Mouse (Mus musculus): ENCODE results near the gene Trrap.

Trrap gene

GRCm38 (mm10) chr5:144780654-144781053 is 13.1 kb downstream of the Trrap start:
- DNase-seq (ENCODE audit: low read depth, low spot score) = no peak

DNA sequence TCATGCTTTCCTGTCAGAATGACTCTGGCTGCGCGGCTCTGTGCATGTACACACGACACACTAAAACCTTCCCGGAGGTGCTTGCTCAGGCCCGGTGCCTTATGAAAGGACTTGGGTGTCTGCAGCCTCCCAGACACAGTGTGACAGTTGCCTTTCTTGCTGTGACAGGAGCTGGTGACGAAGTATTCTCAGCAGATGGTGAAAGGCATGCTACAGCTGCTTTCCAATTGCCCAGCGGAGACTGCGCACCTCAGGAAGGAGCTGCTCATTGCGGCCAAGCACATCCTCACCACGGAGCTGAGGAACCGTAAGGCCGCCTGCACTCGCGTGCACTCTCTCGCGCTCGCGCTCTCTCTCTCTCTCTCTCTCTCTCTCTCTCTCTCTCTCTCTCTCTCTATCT is 18.9 kb downstream of the Trrap start:
- DNase-seq (ENCODE audit: low read depth, low spot score) = no peak

- no peak for DNase-seq (ENCODE audit: low read depth, low spot score)
These were observed 25.8 kb downstream of the Trrap start for GRCm38 (mm10) chr5:144793374-144793773.

GRCm38 (mm10) chr5:144794687-144795086 is 27.2 kb downstream of the Trrap start:
- DNase-seq (ENCODE audit: low read depth, low spot score) = peak; percentile 49

DNA sequence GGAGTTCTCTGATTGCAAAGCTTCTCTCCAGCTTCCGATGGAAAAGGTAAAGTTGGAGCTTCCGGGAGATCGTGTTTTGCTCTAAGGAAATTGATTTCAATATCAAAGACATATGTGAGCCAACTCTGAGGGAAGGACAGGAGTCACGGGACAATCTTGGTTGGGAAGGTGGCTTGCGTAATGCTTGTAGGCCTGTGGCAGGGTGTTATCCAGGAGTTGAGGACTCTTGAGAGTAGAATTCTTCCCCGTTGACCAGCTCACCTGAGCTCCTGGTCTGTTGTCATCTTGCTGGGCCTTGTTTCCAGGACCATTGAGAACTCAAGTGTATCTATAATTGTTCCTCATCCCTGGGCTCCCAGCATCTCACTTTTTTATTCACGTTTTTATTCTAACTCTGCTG is 29.6 kb downstream of the Trrap start:
- no peak for DNase-seq (ENCODE audit: low read depth, low spot score)

- DNase-seq (ENCODE audit: low read depth, low spot score) = no peak
These were observed 35.5 kb downstream of the Trrap start for GRCm38 (mm10) chr5:144803066-144803465.

DNA sequence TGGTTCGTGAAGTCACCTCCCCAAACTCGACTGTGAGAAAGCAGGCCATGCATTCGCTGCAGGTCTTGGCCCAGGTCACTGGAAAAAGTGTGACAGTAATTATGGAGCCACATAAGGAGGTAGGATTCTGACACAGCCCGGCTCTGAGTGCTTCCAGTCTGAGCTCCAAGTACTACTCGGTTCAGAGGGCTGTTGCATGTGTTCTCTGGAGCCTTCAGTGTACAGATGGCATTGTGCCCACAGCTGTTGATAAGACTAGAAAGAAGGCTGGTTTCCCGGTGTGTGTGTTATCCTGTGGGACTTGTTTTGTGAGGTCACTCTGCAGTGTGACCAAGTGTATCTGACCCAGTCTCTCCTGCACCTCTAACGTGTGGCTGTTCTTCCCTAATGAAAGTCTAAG is 36.6 kb downstream of the Trrap start:
- no peak for DNase-seq (ENCODE audit: low read depth, low spot score)

DNA sequence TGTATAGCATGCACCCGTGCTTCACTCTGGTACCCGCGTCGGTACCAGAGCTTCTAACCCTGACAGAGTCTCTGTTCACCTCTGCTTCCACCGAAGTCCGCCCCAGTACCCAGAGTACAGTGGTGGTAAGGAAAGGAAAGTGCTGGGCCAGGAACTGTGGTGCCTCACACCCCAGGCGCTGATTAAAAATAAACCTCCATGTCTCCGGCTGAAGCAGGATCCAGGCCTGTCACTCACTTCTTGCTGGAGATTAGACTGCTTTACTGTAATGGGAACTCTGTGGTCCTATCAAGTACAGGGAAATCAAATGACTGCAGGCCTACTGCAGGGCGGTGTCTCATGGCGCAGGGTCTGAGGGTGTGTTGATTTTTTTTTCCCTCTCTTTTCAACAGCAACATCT is 39.4 kb downstream of the Trrap start:
- DNase-seq (ENCODE audit: low read depth, low spot score) = no peak

DNA sequence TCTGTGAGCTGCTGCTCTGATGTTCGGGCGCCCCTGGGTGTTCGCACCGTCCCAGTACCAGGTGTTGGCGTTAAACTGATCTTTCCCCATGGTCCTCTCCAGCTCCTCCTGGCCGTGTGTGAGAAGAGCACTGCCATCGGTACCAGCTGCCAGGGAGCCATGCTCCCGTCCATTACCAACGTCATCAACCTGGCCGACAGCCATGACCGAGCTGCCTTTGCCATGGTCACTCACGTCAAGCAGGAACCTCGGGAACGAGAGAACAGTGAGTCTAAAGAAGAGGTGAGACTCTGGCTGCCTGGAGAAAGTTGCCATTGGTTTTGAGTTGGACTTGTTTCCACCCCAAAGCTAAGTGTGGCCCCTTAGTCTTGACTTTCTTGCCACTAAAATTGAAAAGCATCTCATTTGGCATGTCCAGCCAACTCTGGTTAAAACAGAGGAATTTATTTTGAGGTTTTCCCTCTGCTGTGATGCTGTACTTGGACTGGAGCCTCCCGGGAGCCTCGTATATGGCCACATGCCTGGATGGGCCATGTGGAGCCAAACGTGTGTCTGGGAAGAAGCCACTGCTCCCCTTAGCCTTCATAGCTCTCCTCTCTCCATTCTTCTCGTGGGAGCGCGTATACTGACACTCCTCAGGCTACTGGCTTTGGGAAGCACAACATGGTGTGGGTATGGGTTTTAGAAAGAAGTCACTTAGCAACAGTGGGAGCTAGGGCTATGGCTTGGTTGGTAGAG is 61.0 kb downstream of the Trrap start:
- no peak for DNase-seq (ENCODE audit: low read depth, low spot score)

DNA sequence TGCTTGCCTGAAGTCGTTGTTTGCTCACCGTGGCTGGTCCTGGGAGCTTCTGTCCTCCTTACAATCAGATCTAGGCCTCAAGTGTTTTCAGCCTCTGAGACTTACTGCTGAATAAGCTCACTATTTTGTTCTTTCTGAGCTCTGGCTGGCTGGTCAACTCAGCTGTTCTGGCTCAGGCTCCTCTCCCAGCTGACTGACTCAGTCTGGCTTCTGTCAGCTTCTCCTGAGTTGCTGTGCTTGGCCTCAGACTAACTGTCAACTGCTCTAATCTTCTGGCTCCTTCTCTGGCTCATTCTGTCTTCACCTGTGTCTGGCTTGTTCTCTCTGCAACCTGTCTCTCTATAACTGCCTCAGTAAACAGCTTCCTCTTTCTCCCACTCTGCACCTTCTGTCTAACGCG is 62.1 kb downstream of the Trrap start:
- DNase-seq (ENCODE audit: low read depth, low spot score) = no peak

- peak; percentile 31 for DNase-seq (ENCODE audit: low read depth, low spot score)
These were observed 64.4 kb downstream of the Trrap start for GRCm38 (mm10) chr5:144831840-144832469.

GRCm38 (mm10) chr5:144836100-144836499 is 68.6 kb downstream of the Trrap start:
- peak; percentile 49 for DNase-seq (ENCODE audit: low read depth, low spot score)

DNA sequence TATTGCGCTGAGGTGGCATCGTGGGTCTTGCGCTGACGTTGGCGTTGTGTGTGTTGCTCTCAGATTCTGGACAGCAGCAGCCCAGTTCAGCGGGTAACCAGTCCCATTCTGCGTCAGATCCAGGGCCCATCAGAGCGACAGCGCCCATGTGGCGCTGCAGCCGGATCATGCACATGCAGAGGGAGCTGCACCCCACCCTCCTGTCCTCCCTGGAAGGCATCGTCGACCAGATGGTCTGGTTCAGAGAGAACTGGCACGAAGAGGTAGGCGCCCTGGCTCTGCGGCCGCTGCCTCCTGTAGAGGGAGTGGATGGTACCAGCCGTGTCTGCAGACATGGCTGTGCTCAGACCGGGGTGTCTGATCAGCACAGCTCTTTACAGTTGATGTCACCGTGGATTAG is 77.8 kb downstream of the Trrap start:
- no peak for DNase-seq (ENCODE audit: low read depth, low spot score)

DNA sequence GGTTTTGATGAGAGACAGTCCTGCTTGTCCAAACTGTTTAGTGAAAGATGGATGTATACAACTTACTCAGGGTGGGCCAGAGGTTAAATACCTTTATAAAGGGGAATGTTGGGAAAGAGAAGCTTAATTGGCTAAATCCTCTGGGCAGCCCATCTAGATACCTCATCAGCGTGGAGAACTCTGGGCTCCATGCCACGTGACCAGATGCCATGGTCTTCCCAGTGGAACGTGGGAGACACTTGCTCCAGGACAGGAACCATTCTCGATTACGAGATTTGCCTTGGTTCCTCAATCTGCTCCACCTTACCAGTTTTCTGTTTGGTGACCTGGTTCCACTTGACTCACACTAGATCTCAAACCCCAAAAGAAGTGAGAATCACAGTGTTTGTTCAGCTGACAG is 81.2 kb downstream of the Trrap start:
- DNase-seq (ENCODE audit: low read depth, low spot score) = no peak

GRCm38 (mm10) chr5:144849932-144850331 is 82.4 kb downstream of the Trrap start:
- DNase-seq (ENCODE audit: low read depth, low spot score) = no peak

DNA sequence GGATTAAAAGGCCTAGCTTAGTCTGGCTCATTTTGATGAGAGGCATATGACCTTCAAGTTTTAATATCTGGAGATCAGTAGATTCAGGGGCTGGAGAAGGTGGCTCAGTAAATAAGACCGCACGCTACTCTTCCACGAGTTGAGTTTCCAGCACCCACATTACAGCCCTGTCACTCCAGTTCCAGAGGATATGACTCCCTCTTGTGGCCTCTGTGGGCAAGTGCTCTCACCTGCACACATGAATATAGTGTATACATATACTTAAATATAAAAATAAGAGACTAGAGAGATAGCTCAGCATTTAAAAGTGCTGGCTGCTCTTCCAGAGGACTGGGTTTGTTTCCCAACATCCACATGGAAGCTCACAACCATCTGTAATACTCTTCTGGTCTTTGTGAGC is 84.3 kb downstream of the Trrap start:
- peak; percentile 25 for DNase-seq (ENCODE audit: low read depth, low spot score)

GRCm38 (mm10) chr5:144853931-144854330 is 86.4 kb downstream of the Trrap start:
- DNase-seq (ENCODE audit: low read depth, low spot score) = no peak

- DNase-seq (ENCODE audit: low read depth, low spot score) = no peak
These were observed 88.4 kb downstream of the Trrap start for GRCm38 (mm10) chr5:144855936-144856335.

DNA sequence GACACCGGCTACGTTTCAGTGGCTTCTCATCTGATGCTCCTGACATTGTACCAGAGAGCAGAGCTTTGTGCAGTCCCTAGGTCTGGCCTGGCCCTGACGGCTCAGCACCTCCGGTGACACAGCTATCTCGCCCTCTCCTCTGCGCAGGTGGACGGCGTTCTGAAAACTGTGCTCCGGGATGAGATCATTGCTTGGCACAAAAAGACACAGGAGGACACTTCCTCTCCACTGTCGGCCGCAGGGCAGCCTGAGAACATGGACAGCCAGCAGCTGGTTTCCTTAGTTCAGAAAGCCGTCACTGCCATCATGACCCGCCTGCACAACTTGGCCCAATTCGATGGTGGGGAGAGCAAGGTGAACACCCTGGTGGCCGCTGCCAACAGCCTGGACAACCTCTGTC is 91.0 kb downstream of the Trrap start:
- no peak for DNase-seq (ENCODE audit: low read depth, low spot score)

GRCm38 (mm10) chr5:144859284-144859683 is 91.8 kb downstream of the Trrap start:
- no peak for DNase-seq (ENCODE audit: low read depth, low spot score)

DNA sequence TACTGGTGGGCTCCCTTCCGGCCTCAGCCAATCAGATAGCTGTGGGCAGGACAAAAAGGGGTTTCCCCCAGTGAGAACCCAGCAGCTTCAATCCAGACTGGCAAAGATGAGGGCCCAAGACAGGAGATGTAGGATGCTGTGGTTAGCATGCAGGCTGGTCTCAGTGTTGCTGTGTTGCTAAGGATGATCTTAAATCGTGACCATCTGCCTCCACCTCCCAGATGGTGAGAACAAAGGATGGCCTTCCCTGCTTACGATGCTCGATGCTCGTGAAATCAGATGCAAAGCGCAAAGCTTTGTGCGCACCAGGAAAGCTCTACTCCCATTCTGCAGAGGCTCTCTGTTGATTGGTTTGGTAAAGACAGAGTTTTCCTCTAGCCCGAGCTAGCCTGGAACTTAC is 93.4 kb downstream of the Trrap start:
- DNase-seq (ENCODE audit: low read depth, low spot score) = no peak

DNA sequence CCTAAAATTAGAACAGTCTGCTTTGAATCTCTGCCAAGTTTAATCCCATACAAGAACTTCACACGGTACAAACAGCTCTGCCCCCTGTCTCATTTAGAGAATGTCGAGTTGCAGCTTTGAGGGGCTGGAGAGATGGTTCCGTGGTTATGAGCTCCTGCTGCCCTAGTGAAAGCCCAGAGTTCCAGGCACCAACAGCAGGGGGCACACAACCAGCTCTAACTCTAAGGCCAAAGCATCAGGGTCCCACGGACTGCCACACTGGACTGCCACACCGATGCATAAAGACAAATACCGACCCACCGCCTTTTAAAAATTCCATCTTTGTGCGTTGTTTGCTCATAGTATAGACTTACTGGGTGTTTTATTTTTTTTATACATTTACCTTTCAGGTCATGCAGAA is 99.4 kb downstream of the Trrap start:
- DNase-seq (ENCODE audit: low read depth, low spot score) = peak; percentile 23

DNA sequence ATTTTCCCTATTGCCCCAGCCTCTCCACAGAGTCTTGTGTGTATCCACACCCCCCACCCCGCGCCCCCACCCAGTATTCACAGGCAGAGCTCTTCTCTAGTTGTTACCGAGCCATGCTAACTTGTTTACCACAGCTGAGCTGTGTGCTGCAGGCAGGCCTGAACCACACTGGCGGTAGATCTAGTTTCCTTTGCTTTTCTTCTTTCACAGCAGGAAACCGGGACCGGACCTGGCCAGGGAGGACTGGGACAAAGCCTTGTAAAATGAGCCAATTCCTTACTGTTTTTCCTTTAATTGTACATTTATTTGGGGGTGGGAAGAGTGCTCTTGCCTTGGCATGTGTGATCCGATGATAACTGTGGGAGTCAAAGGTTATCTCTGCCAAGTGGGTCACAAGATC is 101.9 kb downstream of the Trrap start:
- DNase-seq (ENCODE audit: low read depth, low spot score) = no peak

DNA sequence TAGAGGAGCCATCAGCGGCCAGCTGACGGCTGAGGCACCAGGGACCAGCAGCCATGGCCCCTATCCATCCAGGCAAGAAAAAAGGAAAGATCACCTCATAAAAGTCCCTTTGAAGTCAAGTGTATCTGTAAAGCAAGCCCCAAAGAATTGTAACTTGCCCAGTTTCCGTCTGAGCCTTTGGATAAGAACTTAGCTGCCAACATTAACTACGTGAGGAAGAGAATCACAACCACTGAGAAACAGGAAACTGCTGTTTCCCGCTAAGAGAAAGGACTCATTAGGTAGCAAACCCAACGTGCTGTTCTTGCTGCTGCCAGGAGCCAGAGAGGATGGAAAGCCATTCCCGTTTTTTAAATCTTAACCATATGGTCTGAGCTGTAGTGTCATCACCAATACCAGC is 103.2 kb downstream of the Trrap start:
- no peak for DNase-seq (ENCODE audit: low read depth, low spot score)

All from A20 (cell line).